Mouse (Mus musculus) MEL (cell line): ENCODE measurements around the gene Hormad1. TPM values are rescaled to one million over a fixed set of nuclear protein-coding genes. Genes with fewer than 3 reads are reported as not detected.

Experiments used
- DNase-seq: peaks from one replicate; pipeline ENCODE4 v3.0.0; 2011; ENCODE audit warnings: low read depth, low spot score
- H3K27ac ChIP-seq: 2 replicates; pipeline ENCODE4 v1.5.1; 2012; ENCODE audit warnings: low read depth, mild to moderate bottlenecking, control low read depth, low read length, moderate library complexity; ENCODE audit not compliant: control insufficient read depth
- H3K27me3 ChIP-seq, 2 experiments: fragments of 150-350 bp in 1 of 2; sonication (generic) in 1 of 2; 2 replicates each; pipeline ENCODE4 v1.6.1; 2012; ENCODE audit warnings: low read length in 2 of 2, mild to moderate bottlenecking in 2 of 2, improper control_type of control experiment in 1 of 2, moderate library complexity in 1 of 2; ENCODE audit not compliant: insufficient read depth in 2 of 2, control insufficient read depth in 1 of 2
- H3K36me3 ChIP-seq, 2 experiments: 2 replicates each; pipeline ENCODE4 v1.6.1; 2012 to 2014; ENCODE audit warnings: low read length in 2 of 2, improper control_type of control experiment in 1 of 2, inconsistent platforms in 1 of 2, mild to moderate bottlenecking in 1 of 2; ENCODE audit not compliant: insufficient read depth in 2 of 2, control insufficient read depth in 1 of 2
- H3K4me1 ChIP-seq, 2 experiments: fragments of 150-350 bp in 1 of 2; sonication (generic) in 1 of 2; 2 replicates each; pipeline ENCODE4 v1.6.1; 2012; ENCODE audit warnings: low read length in 2 of 2, improper control_type of control experiment in 1 of 2, mild to moderate bottlenecking in 1 of 2; ENCODE audit not compliant: insufficient read depth in 2 of 2, control insufficient read depth in 1 of 2
- H3K4me3 ChIP-seq, 2 experiments: fragments of 150-350 bp in 1 of 2; sonication (generic) in 1 of 2; 2 replicates each; pipeline ENCODE4 v1.5.1; 2012; ENCODE audit warnings: low read depth in 2 of 2, low read length in 2 of 2, mild to moderate bottlenecking in 2 of 2, moderate library complexity in 2 of 2, control low read depth in 1 of 2, improper control_type of control experiment in 1 of 2; ENCODE audit not compliant: control insufficient read depth in 1 of 2, insufficient read depth in 1 of 2
- H3K79me2 ChIP-seq: 2 replicates; pipeline ENCODE4 v1.6.1; 2012; ENCODE audit warnings: mild to moderate bottlenecking, low read length, moderate library complexity; ENCODE audit not compliant: control insufficient read depth, poor library complexity, insufficient read depth
- H3K9ac ChIP-seq: 2 replicates; pipeline ENCODE4 v1.6.1; 2012; ENCODE audit warnings: low read depth, mild to moderate bottlenecking, control low read depth, low read length, moderate library complexity; ENCODE audit not compliant: control insufficient read depth, poor library complexity, severe bottlenecking
- H3K9me3 ChIP-seq: fragments of 150-350 bp; sonication (generic); replicated peaks from 2 replicates; pipeline ENCODE4 v1.6.1; 2012; ENCODE audit warnings: mild to moderate bottlenecking, low read length, improper control_type of control experiment, moderate library complexity; ENCODE audit not compliant: insufficient read depth
- CHD1 ChIP-seq: IDR thresholded peaks from 2 replicates; pipeline ENCODE4 v1.6.1; 2012; ENCODE audit warnings: low read depth, mild to moderate bottlenecking, inconsistent platforms, low read length, improper control_type of control experiment
- CHD2 ChIP-seq: IDR thresholded peaks from 2 replicates; pipeline ENCODE4 v1.6.1; 2011; ENCODE audit warnings: low read length, improper control_type of control experiment
- CTCF ChIP-seq, 3 experiments: IDR thresholded peaks in 2 of 3; conservative IDR thresholded peaks in 1 of 3; 2 replicates each; pipeline ENCODE4 v1.5.1; 2011 to 2012; ENCODE audit warnings: low read length in 3 of 3, low read depth in 2 of 3, mild to moderate bottlenecking in 2 of 3, improper control_type of control experiment in 1 of 3, inconsistent platforms in 1 of 3, mixed read lengths in 1 of 3, moderate library complexity in 1 of 3; ENCODE audit not compliant: control insufficient read depth in 1 of 3, insufficient read depth in 1 of 3, poor library complexity in 1 of 3, severe bottlenecking in 1 of 3
- E2F4 ChIP-seq: IDR thresholded peaks from 2 replicates; pipeline ENCODE4 v1.6.1; 2011; ENCODE audit warnings: low read depth, low read length, improper control_type of control experiment, borderline replicate concordance
- ELF1 ChIP-seq: IDR thresholded peaks from 2 replicates; pipeline ENCODE4 v1.6.1; 2014; ENCODE audit warnings: low read depth, mild to moderate bottlenecking, inconsistent platforms, low read length, improper control_type of control experiment, moderate library complexity
- ETS1 ChIP-seq: IDR thresholded peaks from 2 replicates; pipeline ENCODE4 v1.6.1; 2012; ENCODE audit warnings: low read depth, mild to moderate bottlenecking, inconsistent platforms, low read length, improper control_type of control experiment, moderate library complexity
- GATA1 ChIP-seq: IDR thresholded peaks from 2 replicates; pipeline ENCODE4 v1.6.1; 2011; ENCODE audit warnings: low read depth, low read length, improper control_type of control experiment
- HCFC1 ChIP-seq: IDR thresholded peaks from 2 replicates; pipeline ENCODE4 v1.6.1; 2012; ENCODE audit warnings: low read depth, mild to moderate bottlenecking, inconsistent platforms, low read length, improper control_type of control experiment, moderate library complexity
- KAT2A ChIP-seq: conservative IDR thresholded peaks from 2 replicates; pipeline ENCODE4 v1.6.1; 2012; ENCODE audit warnings: low read depth, low read length, improper control_type of control experiment, inconsistent platforms
- MAFK ChIP-seq: IDR thresholded peaks from 2 replicates; pipeline ENCODE4 v1.6.1; 2011; ENCODE audit warnings: low read depth, mild to moderate bottlenecking, low read length, improper control_type of control experiment, borderline replicate concordance
- MEF2A ChIP-seq: IDR thresholded peaks from 2 replicates; pipeline ENCODE4 v1.6.1; 2014; ENCODE audit warnings: low read depth, mild to moderate bottlenecking, inconsistent platforms, low read length, improper control_type of control experiment; ENCODE audit not compliant: poor library complexity, insufficient replicate concordance, severe bottlenecking; ENCODE audit errors: extremely low read depth
- MXI1 ChIP-seq: IDR thresholded peaks from 2 replicates; pipeline ENCODE4 v1.6.1; 2011; ENCODE audit warnings: mild to moderate bottlenecking, low read depth, low read length, improper control_type of control experiment
- MYC ChIP-seq: IDR thresholded peaks from 2 replicates; pipeline ENCODE4 v1.6.1; 2011; ENCODE audit warnings: low read depth, mild to moderate bottlenecking, low read length, improper control_type of control experiment, moderate library complexity
- NELFE ChIP-seq: IDR thresholded peaks from 2 replicates; pipeline ENCODE4 v1.6.1; 2011; ENCODE audit warnings: low read depth, low read length, improper control_type of control experiment
- NRF1 ChIP-seq: IDR thresholded peaks from 2 replicates; pipeline ENCODE4 v1.6.1; 2014; ENCODE audit warnings: low read depth, mild to moderate bottlenecking, inconsistent platforms, low read length, improper control_type of control experiment, moderate library complexity; ENCODE audit not compliant: poor library complexity, insufficient read depth, severe bottlenecking
- POLR2AphosphoS2 ChIP-seq: IDR thresholded peaks from 2 replicates; pipeline ENCODE4 v1.6.1; 2011; ENCODE audit warnings: low read length, improper control_type of control experiment
- POLR2AphosphoS5 ChIP-seq: IDR thresholded peaks from 2 replicates; pipeline ENCODE4 v1.6.1; 2012; ENCODE audit warnings: low read depth, borderline replicate concordance, mild to moderate bottlenecking, inconsistent platforms, low read length, moderate library complexity, mixed read lengths
- RAD21 ChIP-seq: IDR thresholded peaks from 2 replicates; pipeline ENCODE4 v1.6.1; 2011; ENCODE audit warnings: mild to moderate bottlenecking, low read depth, low read length, improper control_type of control experiment
- RCOR1 ChIP-seq: IDR thresholded peaks from 2 replicates; pipeline ENCODE4 v1.6.1; 2012; ENCODE audit warnings: low read depth, mild to moderate bottlenecking, inconsistent platforms, low read length, improper control_type of control experiment
- SIN3A ChIP-seq: IDR thresholded peaks from 2 replicates; pipeline ENCODE4 v1.6.1; 2012; ENCODE audit warnings: low read length, improper control_type of control experiment, inconsistent platforms
- SMC3 ChIP-seq: IDR thresholded peaks from 2 replicates; pipeline ENCODE4 v1.6.1; 2011; ENCODE audit warnings: low read depth, low read length, improper control_type of control experiment
- TBP ChIP-seq: IDR thresholded peaks from 2 replicates; pipeline ENCODE4 v1.8.0; 2011; ENCODE audit warnings: low read depth, low read length, improper control_type of control experiment
- UBTF ChIP-seq: IDR thresholded peaks from 2 replicates; pipeline ENCODE4 v1.6.1; 2012; ENCODE audit warnings: low read depth, mild to moderate bottlenecking, inconsistent platforms, low read length, improper control_type of control experiment, moderate library complexity, borderline replicate concordance; ENCODE audit not compliant: insufficient read depth
- USF2 ChIP-seq, 2 experiments: IDR thresholded peaks; 2 replicates each; pipeline ENCODE4 v1.6.1; 2011 to 2012; ENCODE audit warnings: improper control_type of control experiment in 2 of 2, low read length in 2 of 2, borderline replicate concordance in 1 of 2, inconsistent platforms in 1 of 2, low read depth in 1 of 2, mild to moderate bottlenecking in 1 of 2; ENCODE audit not compliant: insufficient read depth in 1 of 2
- ZC3H11A ChIP-seq: IDR thresholded peaks from 2 replicates; pipeline ENCODE4 v1.6.1; 2012; ENCODE audit warnings: low read depth, mild to moderate bottlenecking, inconsistent platforms, low read length, improper control_type of control experiment
- ZMIZ1 ChIP-seq: IDR thresholded peaks from 2 replicates; pipeline ENCODE4 v1.6.1; 2012; ENCODE audit warnings: low read depth, mild to moderate bottlenecking, inconsistent platforms, low read length, improper control_type of control experiment, moderate library complexity
- ZNF384 ChIP-seq: IDR thresholded peaks from 2 replicates; pipeline ENCODE4 v1.6.1; 2012; ENCODE audit warnings: low read depth, mild to moderate bottlenecking, inconsistent platforms, low read length, improper control_type of control experiment
- polyA plus RNA-seq, 2 experiments: library from polyadenylated mRNA; stranded (reverse) in 1 of 2; unstranded in 1 of 2; fragments of >175 nt in 1 of 2; fragments of >200 nt in 1 of 2; gene quantifications; 2 replicates each; pipeline versions ENCODE4 v1.2.1 to v1.2.4; 2012; ENCODE audit warnings: low replicate concordance in 2 of 2, low read depth in 1 of 2; ENCODE audit not compliant: insufficient read length in 2 of 2, insufficient read depth in 1 of 2, missing spikeins in 1 of 2
- total RNA-seq: library from RNA; depleted of rRNA; stranded (reverse); fragments of 300-350 nt; gene quantifications from 2 replicates; pipeline ENCODE4 v1.2.3, GENCODE M21; 2012

Hormad1 gene
- total and polyA plus RNA-seq, 3 experiments, result not detected

- peaks cover 7 to 54% of the 10 kb centered on the region in 2 experiments for H3K36me3 ChIP-seq
Measured at GRCm38 (mm10) chr3:95635636-95636035, 76.2 kb downstream of the Hormad1 start.

DNA sequence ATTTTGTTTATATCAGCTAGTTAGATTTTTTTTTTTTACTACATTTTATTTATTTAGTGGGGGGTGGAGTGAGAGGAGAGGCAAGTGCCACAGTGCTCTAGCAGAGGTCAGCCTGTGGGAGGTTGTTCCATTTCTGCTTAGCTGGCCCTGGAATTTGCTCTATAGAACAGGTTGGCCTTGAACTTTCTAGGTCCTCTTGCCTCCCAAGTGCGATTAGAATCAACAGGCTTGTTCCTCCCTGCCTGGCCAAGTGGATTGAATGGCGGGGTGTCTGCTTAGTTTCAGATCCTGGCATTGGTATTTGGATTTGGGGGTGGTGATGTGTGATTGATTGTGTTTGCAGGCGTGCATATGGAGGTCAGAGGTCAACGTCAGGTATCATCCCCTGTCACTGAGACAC, 76.6 kb downstream of the Hormad1 start:
- Histone ChIP-seq H3K79me2 (no peaks in the 10 kb centered on the region), H3K4me3 (no peak overlapping the region), H3K9me3 (no peaks in the 10 kb centered on the region), H3K27me3 (no peaks in the 10 kb centered on the region), H3K27ac (no peak overlapping the region), H3K9ac (no peak overlapping the region), H3K36me3 (peaks cover 7 to 50% of the 10 kb centered on the region in 2 experiments), H3K4me1 (no peaks in the 10 kb centered on the region)
- no peak for DNase-seq
- TF ChIP-seq POLR2AphosphoS5, result no peak
- no peak for TF ChIP-seq KAT2A
- no peak for TF ChIP-seq USF2 (IDR thresholded peaks at IDR 0.05; ENCODE audit: borderline replicate concordance in 1 of 2, insufficient read depth in 1 of 2, low read depth in 1 of 2, low read length in 2 of 2)
- TF ChIP-seq ZC3H11A, result no peak
- no peak for TF ChIP-seq HCFC1
- no peak for TF ChIP-seq SIN3A
- no peak for TF ChIP-seq MXI1
- no peak for TF ChIP-seq CTCF (IDR thresholded peaks at IDR 0.05 in 2 of 3, conservative IDR thresholded peaks at IDR 0.05 in 1 of 3; ENCODE audit: control insufficient read depth in 1 of 3, insufficient read depth in 1 of 3, low read depth in 2 of 3, low read length in 3 of 3, poor library complexity in 1 of 3, severe bottlenecking in 1 of 3)
- no peak for TF ChIP-seq UBTF
- no peak; the same call in 1 of the 2 replicates for TF ChIP-seq POLR2AphosphoS2
- no peak for TF ChIP-seq ETS1
- no peak for TF ChIP-seq ELF1
- no peak for TF ChIP-seq MYC
- TF ChIP-seq E2F4, result no peak
- TF ChIP-seq RAD21, result no peak
- TF ChIP-seq ZNF384, result no peak
- TF ChIP-seq MEF2A, result no peak

More at GRCm38 (mm10) chr3:95635636-95636035, 76.2 kb downstream of the Hormad1 start:
- no peaks in the 10 kb centered on the region for H3K27me3 ChIP-seq
- TF ChIP-seq GATA1 (no peak), UBTF (no peak), E2F4 (no peak), MYC (no peak), ZMIZ1 (no peak), MAFK (no peak), ELF1 (no peak), POLR2AphosphoS5 (no peak), RCOR1 (no peak), NRF1 (no peak), NELFE (no peak), MXI1 (no peak), SMC3 (no peak), POLR2AphosphoS2 (no peak; the same call in 1 of the 2 replicates), CHD1 (no peak), KAT2A (no peak), CHD2 (no peak), TBP (no peak)
- no peak overlapping the region for H3K9ac ChIP-seq
- H3K27ac ChIP-seq, result no peak overlapping the region
- no peaks in the 10 kb centered on the region for H3K79me2 ChIP-seq
- no peaks in the 10 kb centered on the region for H3K9me3 ChIP-seq
- H3K4me1 ChIP-seq, result no peaks in the 10 kb centered on the region
- DNase-seq, result no peak
- no peak overlapping the region for H3K4me3 ChIP-seq
